Mouse (Mus musculus): ENCODE measurements around the gene Cdyl2. TPM values are rescaled to one million over a fixed set of nuclear protein-coding genes. Genes with fewer than 3 reads are reported as not detected.

Cdyl2 gene
- polyA plus RNA-seq, 1 experiment from 2014 or later = 5.4 TPM

DNA sequence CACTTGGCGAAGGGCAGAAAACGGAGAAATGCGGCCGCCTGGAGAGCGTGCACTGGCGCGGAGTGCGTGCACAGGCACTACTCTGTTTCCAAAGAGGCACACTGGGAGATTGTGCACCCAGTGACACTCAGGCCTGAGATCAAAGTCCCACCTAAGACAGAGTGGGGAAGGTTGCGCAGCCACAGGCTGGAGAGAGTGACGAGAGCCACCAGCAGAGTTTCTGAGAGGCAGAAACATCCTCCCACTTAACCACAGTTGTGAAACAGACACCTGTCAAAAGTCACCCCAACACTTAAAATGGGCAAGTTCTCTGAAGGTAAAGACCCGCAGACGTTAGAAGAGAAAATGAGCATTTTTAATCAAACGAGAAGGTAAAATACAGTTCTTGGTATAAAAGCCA, 97.5 kb downstream of the Cdyl2 start:
- Histone ChIP-seq H3K4me2 (replicated peaks) (no peak overlapping the region), H3K9ac (no peak overlapping the region), H3K27ac (no peak overlapping the region), H3K9me3 (no peaks in the 10 kb centered on the region), H3K27me3 (replicated peaks) (no peaks in the 10 kb centered on the region), H3K4me3 (replicated peaks) (no peak overlapping the region), H3K4me1 (replicated peaks) (no peaks in the 10 kb centered on the region), H3K36me3 (no peaks in the 10 kb centered on the region)
- ATAC-seq = no peak
- 87% methylated on average over 13 of the region's 13 CpGs for WGBS

DNA sequence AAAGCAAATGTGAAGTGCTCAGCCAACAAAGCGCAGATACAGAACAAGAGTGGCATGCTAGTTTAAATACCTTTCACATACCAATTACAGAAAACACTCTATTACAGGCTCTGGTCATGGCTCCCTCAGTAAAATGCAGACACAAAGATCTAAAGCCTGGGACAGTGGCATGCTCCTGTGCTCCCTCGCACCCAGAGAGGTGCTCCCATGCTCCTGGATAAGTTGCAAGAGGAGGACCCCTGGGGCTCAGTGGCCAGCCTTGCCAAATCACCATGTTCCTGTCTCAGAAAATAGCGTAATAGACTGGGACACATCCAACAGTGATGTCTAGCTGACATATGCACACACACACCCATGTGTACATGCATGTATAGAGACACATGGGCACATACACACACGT, 98.4 kb downstream of the Cdyl2 start:
- ATAC-seq = no peak
- Histone ChIP-seq H3K4me1 (replicated peaks) (no peaks in the 10 kb centered on the region), H3K36me3 (no peaks in the 10 kb centered on the region), H3K9ac (no peak overlapping the region), H3K27ac (no peak overlapping the region), H3K9me3 (no peaks in the 10 kb centered on the region), H3K4me2 (replicated peaks) (no peak overlapping the region), H3K4me3 (replicated peaks) (no peak overlapping the region), H3K27me3 (replicated peaks) (no peaks in the 10 kb centered on the region)
- WGBS = 95% methylated on average over 4 of the region's 4 CpGs

DNA sequence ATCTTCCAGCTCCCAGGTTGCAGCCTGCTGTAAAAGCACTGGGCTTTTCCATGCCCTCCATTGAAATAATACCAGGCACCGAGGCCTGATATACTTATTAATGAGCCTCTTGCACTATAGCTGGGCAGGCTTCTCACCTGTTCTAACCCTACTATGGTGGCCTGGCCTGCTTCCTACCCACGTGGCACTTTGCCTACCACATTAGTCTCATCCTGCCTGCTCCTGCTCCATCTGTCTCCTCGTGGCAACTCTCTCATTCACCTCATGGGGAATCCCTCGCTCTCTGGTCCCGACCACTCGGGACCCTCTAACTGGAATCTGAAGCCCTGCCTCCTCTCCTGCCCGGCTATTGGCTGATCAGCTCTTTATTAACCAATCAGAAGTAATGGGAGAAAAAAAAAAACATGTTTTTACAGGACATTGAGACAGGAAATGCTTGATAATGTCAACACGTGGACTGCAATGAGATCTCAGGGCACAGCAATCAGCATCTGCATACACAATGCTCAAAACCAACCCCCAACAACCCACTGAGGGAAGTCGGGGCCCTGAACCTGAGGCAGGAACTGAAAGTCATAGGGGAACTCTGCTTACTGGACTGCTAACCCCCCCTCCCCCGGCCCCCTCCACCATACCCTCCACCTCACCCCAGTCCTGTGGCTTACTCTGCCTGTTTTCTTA, 99.2 kb downstream of the Cdyl2 start:
- H3K9me3 ChIP-seq = no peaks in the 10 kb centered on the region
- H3K36me3 ChIP-seq = no peaks in the 10 kb centered on the region
- H3K4me2 ChIP-seq (replicated peaks) = no peak overlapping the region
- H3K9ac ChIP-seq = no peak overlapping the region
- H3K27me3 ChIP-seq (replicated peaks) = no peaks in the 10 kb centered on the region
- no peak for ATAC-seq
- 75% methylated on average over 10 of the region's 10 CpGs for WGBS
- H3K27ac ChIP-seq = no peak overlapping the region
- H3K4me3 ChIP-seq (replicated peaks) = no peak overlapping the region
- no peaks in the 10 kb centered on the region for H3K4me1 ChIP-seq (replicated peaks)

DNA sequence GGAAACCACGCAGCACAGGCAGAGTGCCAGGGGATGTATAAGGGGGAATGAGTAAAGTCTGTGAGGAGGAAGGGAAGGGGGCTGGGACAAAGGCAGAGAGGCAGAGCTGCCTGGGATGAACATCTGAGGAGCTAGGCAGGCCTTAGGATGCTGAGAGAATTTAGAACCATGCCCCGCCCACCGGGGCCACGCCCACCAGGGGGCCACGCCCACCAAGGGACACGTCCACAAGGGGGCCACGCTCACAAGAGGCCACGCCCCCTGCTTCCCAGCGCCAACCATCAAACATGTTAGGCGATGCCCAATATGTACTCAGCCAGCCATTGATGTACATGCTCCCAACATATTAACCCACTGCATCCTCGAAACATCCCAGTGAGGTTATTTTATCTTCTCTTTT, 102.7 kb downstream of the Cdyl2 start:
- H3K36me3 ChIP-seq = no peaks in the 10 kb centered on the region
- H3K9ac ChIP-seq = no peak overlapping the region
- WGBS = 43% methylated on average over 11 of the region's 11 CpGs
- no peaks in the 10 kb centered on the region for H3K4me1 ChIP-seq (replicated peaks)
- H3K4me2 ChIP-seq (replicated peaks) = no peak overlapping the region
- no peaks in the 10 kb centered on the region for H3K27me3 ChIP-seq (replicated peaks)
- H3K27ac ChIP-seq = no peak overlapping the region
- ATAC-seq = no peak
- no peaks in the 10 kb centered on the region for H3K9me3 ChIP-seq
- no peak overlapping the region for H3K4me3 ChIP-seq (replicated peaks)

GRCm38 (mm10) chr8:116628975-116629374, 103.8 kb downstream of the Cdyl2 start:
- H3K4me3 ChIP-seq (replicated peaks) = no peak overlapping the region
- no peaks in the 10 kb centered on the region for H3K27me3 ChIP-seq (replicated peaks)
- no peaks in the 10 kb centered on the region for H3K4me1 ChIP-seq (replicated peaks)
- no peak overlapping the region for H3K9ac ChIP-seq
- H3K27ac ChIP-seq = no peak overlapping the region
- WGBS = 56% methylated on average over 7 of the region's 7 CpGs
- H3K9me3 ChIP-seq = no peaks in the 10 kb centered on the region
- no peaks in the 10 kb centered on the region for H3K36me3 ChIP-seq
- H3K4me2 ChIP-seq (replicated peaks) = no peak overlapping the region
- ATAC-seq = peak; percentile 81

GRCm38 (mm10) chr8:116627854-116628479, 104.8 kb downstream of the Cdyl2 start:
- no peak overlapping the region for H3K27ac ChIP-seq
- WGBS = 82% methylated on average over 2 of the region's 2 CpGs

DNA sequence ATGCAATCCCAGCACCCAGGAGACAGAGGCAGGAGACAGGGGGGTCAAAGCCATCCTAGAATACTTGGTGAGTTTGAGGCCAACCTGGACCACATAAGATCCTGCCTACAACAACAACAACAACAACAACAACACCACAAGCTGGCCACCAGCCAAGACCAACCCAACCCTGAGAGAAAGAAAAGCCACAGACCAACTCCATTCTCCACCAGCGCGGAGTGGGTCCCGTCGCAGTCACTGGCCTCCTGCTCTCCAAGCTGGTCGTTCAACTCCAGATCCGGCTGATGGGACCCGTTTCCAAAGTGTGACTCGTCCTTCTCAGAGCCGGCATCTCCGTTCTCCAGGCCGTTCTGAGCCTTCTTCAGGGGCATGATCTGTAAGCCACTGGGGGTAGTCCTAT, 109.2 kb downstream of the Cdyl2 start:
- H3K9ac ChIP-seq = no peak overlapping the region
- 94% methylated on average over 11 of the region's 11 CpGs for WGBS
- no peak overlapping the region for H3K4me3 ChIP-seq (replicated peaks)
- H3K9me3 ChIP-seq = no peaks in the 10 kb centered on the region
- no peaks in the 10 kb centered on the region for H3K36me3 ChIP-seq
- no peak overlapping the region for H3K4me2 ChIP-seq (replicated peaks)
- H3K27me3 ChIP-seq (replicated peaks) = no peaks in the 10 kb centered on the region
- no peak for ATAC-seq
- no peak overlapping the region for H3K27ac ChIP-seq
- peaks cover 8% of the 10 kb centered on the region; the same call in 1 of the 2 replicates for H3K4me1 ChIP-seq (replicated peaks)

More at GRCm38 (mm10) chr8:116627854-116628479, 104.8 kb downstream of the Cdyl2 start:
- no peaks in the 10 kb centered on the region for H3K36me3 ChIP-seq
- ATAC-seq = no peak
- H3K4me1 ChIP-seq (replicated peaks) = no peaks in the 10 kb centered on the region
- no peaks in the 10 kb centered on the region for H3K27me3 ChIP-seq (replicated peaks)
- H3K4me3 ChIP-seq (replicated peaks) = no peak overlapping the region
- no peak overlapping the region for H3K9ac ChIP-seq
- H3K4me2 ChIP-seq (replicated peaks) = no peak overlapping the region
- no peaks in the 10 kb centered on the region for H3K9me3 ChIP-seq

DNA sequence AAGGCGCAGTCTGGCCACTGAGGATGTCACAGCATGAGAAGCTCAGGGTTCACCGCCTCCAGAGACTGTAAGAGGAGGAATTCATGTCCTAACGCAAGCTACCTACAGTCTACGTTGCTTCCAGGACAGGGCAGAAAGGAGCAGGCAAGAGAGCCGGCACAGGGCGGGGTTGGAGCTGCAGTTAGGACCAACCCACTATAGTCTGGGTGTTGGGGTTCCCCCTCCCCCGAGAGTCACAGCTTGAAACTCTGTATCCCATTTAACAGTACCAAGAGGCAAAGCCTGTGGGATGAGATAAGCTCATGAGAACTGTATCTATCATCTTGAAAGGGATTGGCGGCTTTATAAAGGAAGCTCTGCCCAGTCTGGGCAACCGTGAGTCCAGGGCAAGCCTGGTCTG, 110.5 kb downstream of the Cdyl2 start:
- no peak overlapping the region for H3K9ac ChIP-seq
- no peaks in the 10 kb centered on the region for H3K9me3 ChIP-seq
- peaks cover 8% of the 10 kb centered on the region; the same call in 1 of the 2 replicates for H3K4me1 ChIP-seq (replicated peaks)
- no peaks in the 10 kb centered on the region for H3K36me3 ChIP-seq
- 81% methylated on average over 9 of the region's 9 CpGs for WGBS
- ATAC-seq = no peak
- no peaks in the 10 kb centered on the region for H3K27me3 ChIP-seq (replicated peaks)
- H3K4me2 ChIP-seq (replicated peaks) = no peak overlapping the region
- H3K27ac ChIP-seq = no peak overlapping the region
- no peak overlapping the region for H3K4me3 ChIP-seq (replicated peaks)

DNA sequence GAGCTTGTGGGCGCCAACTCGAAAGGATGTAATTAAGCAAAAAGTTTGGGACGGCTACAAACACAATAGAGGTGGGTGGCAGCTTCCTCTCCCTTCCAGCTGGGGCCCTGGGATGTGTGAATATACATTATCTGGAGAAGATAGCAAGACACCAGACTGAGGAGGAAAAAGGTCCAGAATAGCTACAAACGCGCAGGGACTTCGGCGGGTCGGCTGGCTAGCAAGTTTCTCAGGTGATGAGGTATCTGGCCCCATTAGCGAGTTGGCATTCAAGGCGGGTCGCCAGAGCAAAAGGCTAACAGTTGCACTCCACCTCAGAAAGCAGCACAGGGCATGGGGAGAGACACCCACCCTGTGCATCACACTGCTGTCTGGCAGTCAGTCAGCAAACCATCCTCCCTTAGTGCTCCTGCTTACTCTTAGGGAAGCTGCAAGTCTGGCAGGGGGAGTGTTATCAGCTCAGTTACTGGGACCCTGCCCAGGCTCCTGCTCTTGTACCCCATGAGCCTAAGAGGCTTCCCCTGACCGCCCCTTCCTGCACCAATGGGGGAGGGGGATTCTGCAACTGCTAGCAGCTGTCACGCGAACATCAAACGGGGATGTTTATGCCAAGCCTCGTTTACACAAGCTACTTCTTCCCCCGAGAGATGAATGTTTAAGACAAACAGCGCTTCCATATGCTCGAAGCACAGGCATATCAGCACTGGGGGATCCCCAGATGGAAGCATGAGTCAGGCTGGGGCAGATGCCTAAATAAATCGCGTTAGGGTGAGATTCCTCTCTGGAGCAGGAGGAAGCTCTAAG, 111.4 kb downstream of the Cdyl2 start:
- no peak overlapping the region for H3K4me2 ChIP-seq (replicated peaks)
- 50% methylated on average over 21 of the region's 21 CpGs for WGBS
- ATAC-seq = no peak
- no peak overlapping the region for H3K9ac ChIP-seq
- H3K9me3 ChIP-seq = no peaks in the 10 kb centered on the region
- no peaks in the 10 kb centered on the region for H3K36me3 ChIP-seq
- no peak overlapping the region for H3K27ac ChIP-seq
- H3K4me1 ChIP-seq (replicated peaks) = peaks cover 8% of the 10 kb centered on the region; the same call in 1 of the 2 replicates
- no peak overlapping the region for H3K4me3 ChIP-seq (replicated peaks)
- no peaks in the 10 kb centered on the region for H3K27me3 ChIP-seq (replicated peaks)

DNA sequence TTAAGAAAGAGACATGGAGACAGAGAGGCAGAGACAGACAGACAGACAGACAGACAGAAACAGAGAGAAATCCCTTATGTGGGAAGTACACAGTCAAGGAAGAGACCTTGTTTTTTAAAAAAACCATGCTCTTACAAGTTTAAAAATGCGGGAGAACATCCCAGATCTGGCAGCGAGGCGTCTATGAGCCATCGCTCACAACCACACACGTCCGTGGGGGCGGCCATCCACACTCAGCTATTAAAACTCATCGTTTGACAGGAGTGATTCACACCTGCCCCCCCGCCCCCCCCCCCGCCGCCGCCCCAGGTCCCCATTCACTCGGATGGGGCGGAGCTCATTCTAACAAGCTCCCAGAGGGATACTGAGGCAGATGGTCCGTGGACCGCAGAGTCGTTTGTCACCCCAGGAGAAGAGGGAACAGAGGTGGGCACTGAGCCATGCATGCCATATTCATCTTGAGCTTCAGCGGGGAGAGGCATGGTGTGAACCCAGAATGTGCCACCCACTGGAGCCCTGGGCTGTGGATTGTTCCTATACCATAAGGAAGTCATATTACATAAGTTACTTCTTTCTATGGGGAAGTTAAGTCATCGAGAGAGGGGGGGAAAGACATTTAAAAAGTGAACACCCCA, 113.0 kb downstream of the Cdyl2 start:
- no peak overlapping the region for H3K9ac ChIP-seq
- no peaks in the 10 kb centered on the region for H3K36me3 ChIP-seq
- WGBS = 76% methylated on average over 19 of the region's 19 CpGs
- H3K4me2 ChIP-seq (replicated peaks) = no peak overlapping the region
- no peak for ATAC-seq
- no peaks in the 10 kb centered on the region for H3K9me3 ChIP-seq
- peaks cover 8% of the 10 kb centered on the region; the same call in 1 of the 2 replicates for H3K4me1 ChIP-seq (replicated peaks)
- no peaks in the 10 kb centered on the region for H3K27me3 ChIP-seq (replicated peaks)
- H3K4me3 ChIP-seq (replicated peaks) = no peak overlapping the region
- no peak overlapping the region for H3K27ac ChIP-seq

DNA sequence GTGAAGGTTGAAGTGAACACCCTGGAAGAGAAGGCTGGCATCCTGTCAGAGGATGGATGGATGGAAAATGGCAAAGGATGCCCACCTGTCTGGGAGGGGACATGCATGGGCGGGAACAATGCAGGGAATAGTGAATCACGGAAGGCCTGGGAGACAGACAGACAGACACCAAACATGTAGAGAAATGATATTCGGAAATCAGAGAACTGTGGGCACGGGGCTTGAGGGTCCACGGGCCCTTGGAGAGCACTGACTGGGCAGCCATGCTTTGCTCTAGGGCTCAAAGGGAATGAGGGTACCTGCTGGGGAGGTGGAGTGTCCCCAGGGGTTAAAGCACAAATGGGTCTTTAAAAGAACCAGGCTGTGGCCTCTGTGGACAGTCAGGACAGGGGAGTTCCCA, 113.6 kb downstream of the Cdyl2 start:
- Histone ChIP-seq H3K27me3 (replicated peaks) (no peaks in the 10 kb centered on the region), H3K9me3 (no peaks in the 10 kb centered on the region), H3K4me3 (replicated peaks) (no peak overlapping the region), H3K27ac (no peak overlapping the region), H3K4me1 (replicated peaks) (peaks cover 8% of the 10 kb centered on the region; the same call in 1 of the 2 replicates), H3K36me3 (no peaks in the 10 kb centered on the region), H3K4me2 (replicated peaks) (no peak overlapping the region), H3K9ac (no peak overlapping the region)
- no peak for ATAC-seq
- 88% methylated on average over 5 of the region's 5 CpGs for WGBS

DNA sequence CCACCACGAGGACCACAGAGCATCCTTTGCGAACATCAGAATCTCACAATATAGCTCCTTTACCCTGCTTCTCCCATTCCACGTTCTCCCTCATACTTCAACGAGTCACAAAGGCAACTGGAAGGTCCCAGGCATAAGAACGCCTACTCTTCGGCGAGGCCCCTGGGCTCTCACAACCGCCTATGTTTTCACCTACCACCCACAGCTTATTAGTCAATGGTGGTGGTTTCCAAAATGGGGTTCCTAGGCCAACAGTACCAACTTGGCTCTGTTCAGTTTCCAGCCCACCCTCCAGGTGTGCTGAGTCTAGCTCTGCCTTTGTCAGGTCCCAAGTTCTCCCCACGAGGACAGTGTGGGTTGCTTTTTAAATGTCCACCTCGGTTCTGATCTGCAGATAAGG, 114.0 kb downstream of the Cdyl2 start:
- Histone ChIP-seq H3K4me3 (replicated peaks) (no peak overlapping the region), H3K4me1 (replicated peaks) (peaks cover 8% of the 10 kb centered on the region; the same call in 1 of the 2 replicates), H3K27ac (no peak overlapping the region), H3K4me2 (replicated peaks) (no peak overlapping the region), H3K9me3 (no peaks in the 10 kb centered on the region), H3K27me3 (replicated peaks) (no peaks in the 10 kb centered on the region), H3K9ac (no peak overlapping the region), H3K36me3 (no peaks in the 10 kb centered on the region)
- no peak for ATAC-seq
- WGBS = 87% methylated on average over 10 of the region's 10 CpGs
